Mouse (Mus musculus): ENCODE results near the gene Pgap2.

DNA sequence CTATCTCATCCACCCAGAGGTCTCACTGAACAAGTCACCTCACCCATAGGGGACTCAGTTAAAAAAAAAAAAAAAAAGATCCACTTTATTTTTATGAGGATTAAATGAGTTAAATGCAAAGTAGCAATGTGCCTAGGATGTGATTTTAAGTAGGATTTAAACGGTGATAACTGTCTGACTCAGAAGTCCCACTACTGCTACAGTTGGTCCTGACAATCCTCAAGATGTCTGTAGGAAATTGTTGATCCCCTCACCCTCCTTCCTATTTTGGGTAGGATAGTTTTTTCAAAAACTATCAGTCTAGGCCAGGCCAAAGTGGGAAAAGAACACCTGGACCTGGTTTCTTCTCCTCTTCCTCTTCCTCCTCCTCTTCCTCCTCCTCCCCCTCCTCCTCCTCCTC lies 11.9 kb downstream of the Pgap2 start:
- no peak for TF ChIP-seq CTCF (conservative IDR thresholded peaks at IDR 0.05; ENCODE audit: low read length)
- no peak for TF ChIP-seq NANOG (IDR thresholded peaks at IDR 0.05; ENCODE audit: borderline replicate concordance, low read length)

All from E14TG2a.4 (cell line).